Mouse (Mus musculus) adrenal gland (tissue): ENCODE results near the gene Tmem217.
"Not testable (repeated sequence)": the region's sequence is repeated elsewhere in the genome, so short reads cannot be mapped to it uniquely, and the experiment has no call there.

Source experiments
- intact Hi-C: fragments of 180-260 bp; cut with DNase I; formaldehyde crosslinking; loops from one replicate; pipeline ENCODE4 v1.15.1; 2025

Gene Tmem217

GRCm38 (mm10) chr17:29503700-29504099 lies 48.5 kb downstream of the Tmem217 start:
- intact Hi-C loops, result loop anchor here (5.0 kb wide), 1 partner anchor 326 kb away; no protein-coding TSS in a partner anchor

- intact Hi-C loops, result loop anchor here (5.0 kb wide), 1 partner anchor 326 kb away; no protein-coding TSS in a partner anchor
Observed at GRCm38 (mm10) chr17:29502669-29503665, 49.2 kb downstream of the Tmem217 start.

GRCm38 (mm10) chr17:29502005-29502668 lies 50.0 kb downstream of the Tmem217 start:
- intact Hi-C loops, result loop anchor here (5.0 kb wide), 1 partner anchor 325 kb away; no protein-coding TSS in a partner anchor

GRCm38 (mm10) chr17:29500802-29501469 lies 51.2 kb downstream of the Tmem217 start:
- intact Hi-C loops, result loop anchor here (5.0 kb wide), 1 partner anchor 324 kb away; no protein-coding TSS in a partner anchor

GRCm38 (mm10) chr17:29500243-29500740 lies 51.9 kb downstream of the Tmem217 start:
- intact Hi-C loops, result loop anchor here (5.0 kb wide), 1 partner anchor 323 kb away; no protein-coding TSS in a partner anchor

GRCm38 (mm10) chr17:29499511-29499910 lies 52.7 kb downstream of the Tmem217 start:
- intact Hi-C loops, result no loop called here

GRCm38 (mm10) chr17:29498952-29499351 lies 53.2 kb downstream of the Tmem217 start:
- intact Hi-C loops, result not testable (repeated sequence)

- intact Hi-C loops, result no loop called here
Observed at GRCm38 (mm10) chr17:29498028-29498427, 54.2 kb downstream of the Tmem217 start.

GRCm38 (mm10) chr17:29497481-29497880 lies 54.7 kb downstream of the Tmem217 start:
- intact Hi-C loops, result not testable (repeated sequence)

- intact Hi-C loops, result no loop called here
Observed at GRCm38 (mm10) chr17:29497071-29497354, 55.2 kb downstream of the Tmem217 start.

- intact Hi-C loops, result no loop called here
Observed at GRCm38 (mm10) chr17:29496211-29497070, 55.7 kb downstream of the Tmem217 start.

- intact Hi-C loops, result loop anchor here (5.0 kb wide), 2 partner anchors 37 to 112 kb away; no protein-coding TSS in a partner anchor
Observed at GRCm38 (mm10) chr17:29494732-29495076, 57.5 kb downstream of the Tmem217 start.

- intact Hi-C loops, result loop anchor here (5.0 kb wide), 2 partner anchors 37 to 112 kb away; no protein-coding TSS in a partner anchor
Observed at GRCm38 (mm10) chr17:29494062-29494731, 58.0 kb downstream of the Tmem217 start.

GRCm38 (mm10) chr17:29493461-29493980 lies 58.7 kb downstream of the Tmem217 start:
- intact Hi-C loops, result loop anchor here (5.0 kb wide), 2 partner anchors 36 to 111 kb away; no protein-coding TSS in a partner anchor

- intact Hi-C loops, result loop anchor here (1.0 to 5.0 kb wide), 3 partner anchors 35 to 110 kb away; no protein-coding TSS in a partner anchor
Observed at GRCm38 (mm10) chr17:29492269-29493191, 59.7 kb downstream of the Tmem217 start.

- intact Hi-C loops, result loop anchor here (1.0 to 5.0 kb wide), 4 partner anchors 34 to 109 kb away; no protein-coding TSS in a partner anchor
Observed at GRCm38 (mm10) chr17:29491591-29492268, 60.5 kb downstream of the Tmem217 start.
